Comparison of ENCODE assay signal across 9 mouse cellular contexts in the genomic region with DNA sequence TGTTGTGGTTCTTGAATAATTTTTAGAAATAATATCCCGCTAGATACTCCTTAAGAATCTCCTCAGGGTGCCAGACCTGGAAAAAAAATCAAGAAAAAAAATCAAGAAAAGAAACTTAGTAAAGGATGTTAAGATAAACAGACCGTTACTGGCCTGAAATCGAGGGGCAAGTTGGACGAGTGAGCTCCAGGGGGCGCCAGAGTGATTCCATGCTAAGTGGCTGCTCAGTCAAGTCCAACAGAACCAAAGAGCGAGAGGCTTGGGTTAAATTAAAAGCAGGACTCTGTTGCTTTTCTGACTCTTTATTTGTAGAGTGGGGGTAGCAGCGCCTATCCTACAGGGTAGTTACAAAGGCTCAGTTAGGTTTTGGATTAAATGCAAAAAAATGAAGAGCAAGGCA. TPM values are rescaled to one million over a fixed set of nuclear protein-coding genes. Genes with fewer than 3 reads are reported as not detected.
A peak's percentile ranks its signal among the peaks of the same experiment; 100 is the strongest.
DNase-seq lines count a peak whose midpoint lies in the region; ATAC-seq and TF ChIP-seq lines count a peak whose summit lies in the region.
"Had no signal": no experiment of that assay in that cellular context is flagged by ENCODE, and none has a peak within 500 bp of the region (broad histone marks: within the 10 kb centered on the region; RNA-seq: fewer than 3 reads in every experiment).

No protein-coding gene starts in this region.

- H3K4me2 ChIP-seq in heart, embryonic 12.5 days, result no peak overlapping the region
- H3K4me2 ChIP-seq in kidney, postnatal 0 days (ENCODE audit: low read length), result no peak overlapping the region
- H3K4me2 ChIP-seq in limb, embryonic 14.5 days (replicated peaks; ENCODE audit: low read depth, low read length, severe bottlenecking), result no peak overlapping the region

- ATAC-seq in heart, embryonic 12.5 days (ENCODE audit: insufficient number of reproducible peaks, low FRiP score), result no peak
- 0 out of 2 replicates have a peak, but pooled peaks have one; percentile 39 for ATAC-seq in common myeloid progenitor, adult 5-6 weeks (replicated peaks; ENCODE audit: low read depth, poor library complexity, severe bottlenecking)
- ATAC-seq in kidney, postnatal 0 days (replicated peaks; ENCODE audit: low FRiP score, low read depth), result no peak
- ATAC-seq in limb, embryonic 14.5 days (ENCODE audit: low FRiP score, low read depth), result no peak

- H3K9me3 ChIP-seq in heart, embryonic 12.5 days (replicated peaks), result no peaks in the 10 kb centered on the region
- no peaks in the 10 kb centered on the region for H3K9me3 ChIP-seq in kidney, postnatal 0 days (replicated peaks; ENCODE audit: low read length)
- no peaks in the 10 kb centered on the region for H3K9me3 ChIP-seq in limb, embryonic 14.5 days (ENCODE audit: control insufficient read depth, low read length)

- WGBS in heart, embryonic 12.5 days, result 24% methylated on average over 7 of the region's 7 CpGs
- 29% methylated on average over 7 of the region's 7 CpGs for WGBS in kidney, postnatal 0 days
- 31% methylated on average over 7 of the region's 7 CpGs for WGBS in limb, embryonic 14.5 days

- no peak overlapping the region for H3K27ac ChIP-seq in heart, embryonic 12.5 days (ENCODE audit: poor library complexity, severe bottlenecking)
- H3K27ac ChIP-seq in kidney, postnatal 0 days, result no peak overlapping the region
- no peak overlapping the region for H3K27ac ChIP-seq in limb, embryonic 14.5 days (replicated peaks; ENCODE audit: low read depth, low read length)

- intact Hi-C loops in heart, postnatal 10 days (cut with DNase I), result loop anchor here (1.0 to 10.0 kb wide), 3 partner anchors 165 to 928 kb away; a partner anchor contains a TSS

- peak; percentile 66 to 81 for DNase-seq in heart, postnatal 10 days
- peak; percentile 58 for DNase-seq in R1 (ENCODE audit: low read depth, low spot score)
- DNase-seq in kidney, postnatal 0 days (ENCODE audit: low spot score), result peak; percentile 58
- DNase-seq in limb, embryonic 14.5 days (ENCODE audit: low spot score), result peak; percentile 49
- peak; percentile 40 to 72 for DNase-seq in right cerebral cortex, postnatal 10 days (ENCODE audit: low spot score in 2 of 2)
- DNase-seq in yolk sac, embryonic 10.5 days (ENCODE audit: low spot score), result no peak

- H3K4me1 ChIP-seq in heart, embryonic 12.5 days (replicated peaks), result no peaks in the 10 kb centered on the region
- H3K4me1 ChIP-seq in kidney, postnatal 0 days (replicated peaks; ENCODE audit: insufficient read depth, low read length), result no peaks in the 10 kb centered on the region
- no peaks in the 10 kb centered on the region for H3K4me1 ChIP-seq in limb, embryonic 14.5 days (ENCODE audit: control insufficient read depth, insufficient read depth, low read length)

- no peaks in the 10 kb centered on the region for H3K36me3 ChIP-seq in heart, embryonic 12.5 days
- H3K36me3 ChIP-seq in kidney, postnatal 0 days (ENCODE audit: insufficient read depth, low read length), result no peaks in the 10 kb centered on the region
- H3K36me3 ChIP-seq in limb, embryonic 14.5 days (ENCODE audit: control insufficient read depth, insufficient read depth, low read length), result no peaks in the 10 kb centered on the region

- TF ChIP-seq CTCF in kidney, postnatal 0 days (IDR thresholded peaks at IDR 0.05; ENCODE audit: low read depth), result peak; percentile 71

- H3K4me3 ChIP-seq in heart, embryonic 12.5 days, result no peak overlapping the region
- H3K4me3 ChIP-seq in kidney, postnatal 0 days (replicated peaks; ENCODE audit: low read depth, low read length), result no peak overlapping the region
- H3K4me3 ChIP-seq in limb, embryonic 14.5 days (replicated peaks; ENCODE audit: low read length), result no peak overlapping the region

- H3K27me3 ChIP-seq in heart, embryonic 12.5 days (replicated peaks), result no peaks in the 10 kb centered on the region
- H3K27me3 ChIP-seq in kidney, postnatal 0 days (ENCODE audit: insufficient read depth, low read length), result no peaks in the 10 kb centered on the region
- no peaks in the 10 kb centered on the region for H3K27me3 ChIP-seq in limb, embryonic 14.5 days (ENCODE audit: control insufficient read depth, insufficient read depth, low read length)

- no peak for TF ChIP-seq POLR2A in limb, embryonic 14.5 days (IDR thresholded peaks at IDR 0.05; ENCODE audit: borderline replicate concordance, extremely low read depth, insufficient read depth, insufficient read length)

- H3K9ac ChIP-seq in heart, embryonic 12.5 days, result no peak overlapping the region
- no peak overlapping the region for H3K9ac ChIP-seq in kidney, postnatal 0 days (ENCODE audit: low read depth, low read length)
- H3K9ac ChIP-seq in limb, embryonic 14.5 days (ENCODE audit: low read depth, low read length, severe bottlenecking), result no peak overlapping the region

RNA-seq across cellular contexts. Expression of a gene that starts 3.5 kb away (rescaled TPM):
- not detected for total RNA-seq in heart, postnatal 10 days (2021)
- polyA plus RNA-seq in heart, embryonic 12.5 days (2016; fragmentation: Nextera tagmentation; extraction: Ambion mirVana), result not detected in 2 replicates
- not detected in 2 replicates for total RNA-seq in common myeloid progenitor, adult 5-6 weeks (2017)
- polyA plus RNA-seq in kidney, postnatal 0 days (2015; fragmentation: Nextera tagmentation; extraction: Ambion mirVana), result not detected in 2 replicates
- not detected in 2 replicates for polyA plus RNA-seq in limb, embryonic 14.5 days (2012; rRNA removed)
- not detected in 2 replicates for polyA plus RNA-seq in limb, embryonic 14.5 days (2014; fragmentation: Nextera tagmentation; extraction: Ambion mirVana)
- polyA plus RNA-seq: lung, embryonic 16.5 days had no signal
